Mouse (Mus musculus): ENCODE measurements at regions not wholly inside any gene's neighbourhood (a gene's known extent, or its start where the extent isn't known, plus 50 kb on each side); places are given as distances from the start of the nearest gene placed in this dataset.

DNA sequence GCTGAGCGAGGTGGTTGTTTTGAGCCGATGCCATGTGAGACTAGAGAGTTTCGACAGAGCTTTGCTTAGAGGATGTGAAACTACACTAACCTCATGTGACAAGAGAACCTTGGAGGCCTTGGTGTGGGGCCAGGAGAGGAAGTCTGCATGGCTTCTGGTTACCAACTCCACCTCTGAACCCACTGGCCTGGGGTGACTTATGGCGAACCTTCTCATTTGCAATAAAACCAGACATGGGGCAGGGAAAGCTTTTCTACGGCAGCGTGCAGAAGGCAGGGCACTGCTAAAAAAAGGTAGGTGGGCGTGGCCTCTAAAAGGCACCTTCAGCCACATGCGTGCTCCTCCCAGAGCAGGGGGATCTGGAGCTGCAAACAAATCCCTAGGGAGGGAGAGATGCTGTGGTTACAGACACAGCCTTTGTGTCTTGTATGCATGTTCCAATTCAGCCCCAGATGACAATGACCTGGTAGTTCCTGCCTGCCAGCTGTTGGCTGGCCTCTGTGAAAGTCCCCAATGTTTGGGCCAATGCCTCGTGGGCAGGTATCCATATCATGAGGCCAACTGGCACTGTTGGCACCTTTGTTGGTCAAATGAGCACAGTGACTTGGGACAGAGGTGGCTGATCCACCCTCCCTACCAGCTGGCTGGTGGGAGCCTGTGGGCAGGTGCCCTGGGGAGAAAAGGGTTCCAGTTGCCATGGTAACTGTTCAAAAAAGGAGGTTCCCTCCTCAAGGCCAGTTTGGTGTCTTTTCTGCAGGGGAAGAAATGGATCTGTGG, 127.5 kb upstream of the Map3k1 start:
- ATAC-seq (replicated peaks; ENCODE audit: insufficient number of reproducible peaks, low FRiP score, low TSS enrichment, poor library complexity, severe bottlenecking), result peak; percentile 92

DNA sequence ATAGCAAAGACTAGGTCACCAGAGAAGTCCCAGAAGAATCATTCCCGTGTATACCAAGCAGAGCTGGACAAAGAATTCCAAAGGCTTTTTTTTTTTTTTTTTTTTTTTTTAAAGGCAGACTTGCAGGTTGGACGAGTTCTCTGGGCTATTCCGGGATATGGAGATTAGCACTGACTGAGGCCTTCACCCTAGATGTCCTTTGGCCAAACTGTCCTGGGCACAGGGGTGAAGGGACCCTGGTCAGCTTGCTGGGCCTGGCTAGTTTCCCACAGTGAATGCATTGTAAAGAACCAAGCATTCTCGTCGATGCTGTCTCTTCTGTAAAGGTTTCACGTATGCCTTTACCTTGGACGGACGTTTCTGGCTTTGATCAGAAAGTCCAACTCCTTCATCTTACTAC, 128.2 kb upstream of the Map3k1 start:
- ATAC-seq (replicated peaks; ENCODE audit: insufficient number of reproducible peaks, low FRiP score, low TSS enrichment, poor library complexity, severe bottlenecking), result no peak

- no peak for ATAC-seq (replicated peaks; ENCODE audit: insufficient number of reproducible peaks, low FRiP score, low TSS enrichment, poor library complexity, severe bottlenecking)
These were observed 130.2 kb upstream of the Map3k1 start for GRCm38 (mm10) chr13:111938896-111939422.

- no peak for ATAC-seq (replicated peaks; ENCODE audit: insufficient number of reproducible peaks, low FRiP score, low TSS enrichment, poor library complexity, severe bottlenecking)
These were observed 130.8 kb upstream of the Map3k1 start for GRCm38 (mm10) chr13:111939534-111940115.

GRCm38 (mm10) chr13:111940275-111940674, 131.5 kb upstream of the Map3k1 start:
- no peak for ATAC-seq (replicated peaks; ENCODE audit: insufficient number of reproducible peaks, low FRiP score, low TSS enrichment, poor library complexity, severe bottlenecking)

- no peak for ATAC-seq (replicated peaks; ENCODE audit: insufficient number of reproducible peaks, low FRiP score, low TSS enrichment, poor library complexity, severe bottlenecking)
These were observed 132.2 kb upstream of the Map3k1 start for GRCm38 (mm10) chr13:111940796-111941513.

DNA sequence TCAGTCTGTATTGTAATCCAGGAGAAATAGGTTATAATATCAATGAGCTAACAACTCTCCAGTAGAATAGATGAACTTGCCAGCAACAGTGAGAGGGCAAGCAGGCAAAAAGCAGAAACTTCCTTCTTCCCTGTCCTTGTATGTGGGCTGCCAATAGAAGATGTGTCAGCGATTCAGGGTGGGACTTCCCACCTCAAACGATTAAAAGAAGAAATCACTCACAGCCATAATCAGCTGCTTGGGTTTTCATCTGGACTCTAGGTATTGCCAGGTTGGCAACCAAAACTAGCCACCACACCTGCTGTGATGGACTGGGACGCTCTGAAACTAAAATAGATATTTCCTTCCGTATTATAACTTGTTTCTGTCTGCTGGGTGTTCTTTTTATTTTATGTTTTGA, 133.2 kb upstream of the Map3k1 start:
- ATAC-seq (replicated peaks; ENCODE audit: insufficient number of reproducible peaks, low FRiP score, low TSS enrichment, poor library complexity, severe bottlenecking), result no peak

DNA sequence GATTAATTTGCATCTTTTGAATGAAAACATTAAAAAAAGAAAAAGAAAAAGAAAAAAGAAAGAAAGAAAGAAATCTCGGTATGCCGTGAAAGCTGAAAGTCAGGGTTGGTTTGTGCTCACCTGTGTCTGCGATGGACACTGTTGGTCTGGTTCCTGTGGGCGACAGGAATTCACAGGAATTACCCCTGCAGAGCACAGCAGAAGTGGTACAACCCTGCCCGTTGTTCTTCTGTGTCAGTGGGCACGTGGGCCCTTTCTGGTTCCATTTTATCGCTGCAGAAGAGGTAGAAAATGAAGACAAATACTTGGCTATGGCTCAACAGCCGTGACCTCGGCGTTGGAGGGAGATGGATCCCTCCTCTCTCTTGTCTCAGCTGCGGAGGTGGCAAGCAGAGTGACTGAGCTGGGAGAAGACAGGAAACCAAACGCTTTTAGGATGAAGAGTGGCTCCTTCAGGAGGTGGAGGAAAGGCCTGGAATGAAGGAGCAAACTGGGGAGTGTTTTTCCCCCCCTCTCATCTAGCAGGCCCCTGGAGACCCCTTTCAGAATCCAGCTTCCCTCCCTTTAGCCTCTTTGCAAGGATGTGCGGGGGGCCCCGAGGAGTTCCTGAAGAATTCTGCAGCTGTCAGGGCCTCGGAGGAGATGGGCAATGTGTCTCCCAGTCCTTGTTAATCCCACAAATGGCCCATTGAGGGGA, 134.7 kb upstream of the Map3k1 start:
- no peak for ATAC-seq (replicated peaks; ENCODE audit: insufficient number of reproducible peaks, low FRiP score, low TSS enrichment, poor library complexity, severe bottlenecking)

GRCm38 (mm10) chr13:111944089-111944406, 135.3 kb upstream of the Map3k1 start:
- ATAC-seq (replicated peaks; ENCODE audit: insufficient number of reproducible peaks, low FRiP score, low TSS enrichment, poor library complexity, severe bottlenecking), result 0 out of 2 replicates have a peak, but pooled peaks have one; percentile 28

DNA sequence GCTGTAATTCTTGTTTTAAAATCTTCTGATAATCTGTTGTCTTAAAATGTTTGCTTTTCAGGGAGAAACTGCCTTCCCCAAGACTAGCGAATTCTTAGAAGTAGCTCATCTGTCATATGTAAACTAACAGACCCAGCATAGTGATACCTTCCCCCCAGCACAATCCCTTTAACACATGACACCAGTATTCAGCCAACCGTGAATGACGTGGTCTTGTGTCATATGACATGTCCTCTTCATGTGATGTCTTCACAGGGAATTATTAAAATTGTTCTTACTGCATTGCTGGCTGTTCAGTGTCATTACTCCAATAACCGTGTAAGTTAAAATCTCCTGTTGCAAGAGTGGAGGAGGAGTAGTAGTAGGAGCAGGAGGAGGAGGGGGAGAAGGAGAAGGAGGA, 137.5 kb upstream of the Map3k1 start:
- ATAC-seq (replicated peaks; ENCODE audit: insufficient number of reproducible peaks, low FRiP score, low TSS enrichment, poor library complexity, severe bottlenecking), result no peak

DNA sequence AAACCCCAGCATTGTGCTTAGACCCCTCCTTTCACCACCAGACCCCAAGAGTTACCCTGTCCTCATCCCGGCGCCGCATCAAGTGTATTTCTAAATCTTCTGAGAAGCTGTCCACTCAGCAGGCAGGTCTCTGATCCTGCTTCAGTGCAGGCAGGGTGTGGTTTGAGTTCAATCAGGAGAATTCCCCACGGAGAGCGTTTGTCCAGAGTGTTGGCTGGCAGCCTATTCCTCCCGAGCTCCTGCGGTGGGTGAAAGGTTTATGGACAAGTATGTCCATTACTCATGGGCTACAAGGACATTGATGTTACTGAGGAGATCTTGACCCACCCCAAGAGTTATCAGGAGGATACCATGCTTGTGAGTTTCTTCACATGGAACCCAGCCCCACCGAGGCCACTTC, 138.0 kb upstream of the Map3k1 start:
- no peak for ATAC-seq (replicated peaks; ENCODE audit: insufficient number of reproducible peaks, low FRiP score, low TSS enrichment, poor library complexity, severe bottlenecking)

GRCm38 (mm10) chr13:111948395-111948794, 139.6 kb upstream of the Map3k1 start:
- ATAC-seq (replicated peaks; ENCODE audit: insufficient number of reproducible peaks, low FRiP score, low TSS enrichment, poor library complexity, severe bottlenecking), result no peak

DNA sequence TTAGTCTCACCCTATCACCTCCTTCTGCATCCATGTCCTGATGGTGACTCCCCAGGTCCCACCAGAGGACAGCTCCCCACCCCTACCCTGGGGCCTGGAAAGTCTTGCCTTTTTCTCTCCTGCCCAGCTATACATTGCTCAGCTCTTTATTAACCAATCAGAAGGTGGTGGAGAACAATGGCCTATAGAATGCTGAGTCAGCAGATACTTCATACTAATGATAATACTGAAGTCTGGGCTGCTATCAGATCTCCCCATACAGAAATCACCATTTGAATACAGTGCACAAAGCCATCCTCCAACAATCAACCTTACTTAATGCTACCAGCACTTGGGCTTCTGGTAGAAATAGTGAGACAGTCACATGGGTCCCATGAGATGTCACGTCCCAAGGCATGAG, 141.2 kb upstream of the Map3k1 start:
- no peak for ATAC-seq (replicated peaks; ENCODE audit: insufficient number of reproducible peaks, low FRiP score, low TSS enrichment, poor library complexity, severe bottlenecking)

DNA sequence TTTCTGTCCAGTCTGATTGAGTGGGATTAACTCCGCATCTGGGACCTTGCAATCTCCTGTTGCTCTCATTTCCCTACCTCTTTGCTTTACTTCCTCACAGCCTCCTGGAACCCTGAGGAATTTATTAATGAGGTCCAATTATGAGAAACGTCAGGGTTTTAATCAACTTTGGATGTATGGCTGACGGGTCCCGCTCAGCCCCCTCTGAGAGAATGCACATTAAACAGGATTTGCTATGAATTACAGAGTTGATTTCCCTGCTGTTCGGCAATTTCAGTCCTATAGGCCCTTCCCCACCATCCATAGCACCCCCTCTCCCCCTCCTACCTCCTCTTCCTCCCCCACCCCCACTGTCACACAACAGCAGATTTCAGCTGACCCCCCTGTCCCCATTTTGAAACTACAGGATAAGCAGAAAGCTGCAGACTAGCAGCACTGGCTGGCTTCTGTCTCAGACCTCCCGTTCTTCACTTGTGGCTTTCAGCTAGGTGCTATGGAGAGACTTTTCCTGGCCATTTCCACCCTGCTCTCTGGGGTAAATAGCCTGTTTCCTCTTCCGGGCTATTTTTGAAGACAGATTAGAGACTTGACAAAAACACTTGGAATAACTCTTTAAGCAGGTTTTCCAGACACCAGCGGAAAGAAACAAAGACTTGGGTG, 145.2 kb upstream of the Map3k1 start:
- no peak for ATAC-seq (replicated peaks; ENCODE audit: insufficient number of reproducible peaks, low FRiP score, low TSS enrichment, poor library complexity, severe bottlenecking)

GRCm38 (mm10) chr13:111954520-111954884, 145.7 kb upstream of the Map3k1 start:
- no peak for ATAC-seq (replicated peaks; ENCODE audit: insufficient number of reproducible peaks, low FRiP score, low TSS enrichment, poor library complexity, severe bottlenecking)

DNA sequence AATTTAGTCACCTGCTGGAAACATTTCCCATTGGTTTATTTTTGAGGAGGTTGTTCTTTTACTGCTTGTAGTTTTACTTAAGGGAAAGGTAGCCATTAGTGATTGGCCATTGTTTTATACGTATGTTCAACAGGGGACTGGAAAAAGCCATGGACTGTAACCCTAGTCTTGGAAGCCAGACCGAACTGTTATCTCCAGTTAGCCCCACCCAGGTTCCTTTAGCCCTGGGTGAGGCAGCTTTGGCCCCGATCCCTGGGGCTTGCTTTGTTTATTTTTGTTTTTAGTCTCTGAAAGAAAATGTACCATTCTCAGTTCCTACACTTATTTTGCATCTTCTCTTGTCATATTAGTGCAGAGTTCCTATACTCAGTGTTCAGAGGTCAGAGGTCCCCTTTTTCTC, 148.3 kb upstream of the Map3k1 start:
- ATAC-seq (replicated peaks; ENCODE audit: insufficient number of reproducible peaks, low FRiP score, low TSS enrichment, poor library complexity, severe bottlenecking), result no peak

- ATAC-seq (replicated peaks; ENCODE audit: insufficient number of reproducible peaks, low FRiP score, low TSS enrichment, poor library complexity, severe bottlenecking), result no peak
These were observed 149.0 kb upstream of the Map3k1 start for GRCm38 (mm10) chr13:111957674-111958273.

DNA sequence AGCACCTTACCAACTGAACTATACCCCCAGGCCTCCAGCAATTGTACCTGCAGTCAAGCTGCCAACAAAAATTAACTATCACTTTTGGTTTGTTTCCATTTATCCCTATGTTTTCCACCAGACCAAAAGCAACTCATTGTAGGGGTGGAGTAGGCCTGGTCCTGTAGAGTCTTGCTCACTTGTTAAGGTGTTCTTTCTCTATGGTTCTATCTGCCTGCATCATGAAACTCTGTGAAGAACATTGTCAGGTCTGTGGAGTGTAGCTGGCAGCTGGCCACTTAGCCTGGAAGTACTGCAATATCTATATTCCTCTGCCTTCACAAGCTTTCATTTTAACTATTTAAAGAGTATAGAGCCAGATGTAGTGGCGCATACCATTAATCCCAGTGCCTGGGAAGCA, 149.6 kb upstream of the Map3k1 start:
- no peak for ATAC-seq (replicated peaks; ENCODE audit: insufficient number of reproducible peaks, low FRiP score, low TSS enrichment, poor library complexity, severe bottlenecking)

All from monocyte, adult 5-6 weeks (primary cell).